Mouse (Mus musculus): ENCODE data around the gene Ovol1. TPM values are rescaled to one million over a fixed set of nuclear protein-coding genes. Genes with fewer than 3 reads are reported as not detected.

Ovol1 gene
- total RNA-seq, 1 experiment from 2014 or later = not detected

Other genes starting within 250 kb of the Ovol1 start
- gene Catsper1, start 224.9 kb downstream of the Ovol1 start, total RNA-seq (2017) = not detected in 3 replicates
- gene Cst6, start 211.1 kb downstream of the Ovol1 start, total RNA-seq (2017) = 1.1 TPM in 1 of 3 replicates, not detected in the others
- gene Eif1ad, start 193.9 kb downstream of the Ovol1 start, total RNA-seq (2017) = 29.9 to 38.8 TPM (median 33.8 TPM) in 3 replicates
- gene Banf1, start 193.5 kb downstream of the Ovol1 start, total RNA-seq (2017) = 9.9 to 29.1 TPM (median 22.3 TPM) in 3 replicates
- gene Sart1, start 171.9 kb downstream of the Ovol1 start, total RNA-seq (2017) = 133 to 142 TPM (median 133 TPM) in 3 replicates
- not detected in 3 replicates for gene Tsga10ip, start 158.1 kb downstream of the Ovol1 start, total RNA-seq (2017)
- gene Drap1, start 135.7 kb downstream of the Ovol1 start, total RNA-seq (2017) = 111 to 135 TPM (median 121 TPM) in 3 replicates
- 10.6 to 20.5 TPM (median 14.0 TPM) in 3 replicates for gene AI837181, start 135.5 kb downstream of the Ovol1 start, total RNA-seq (2017)
- 0.49 to 2.6 TPM (median 2.0 TPM) in 3 replicates for gene Fosl1, start 113.1 kb downstream of the Ovol1 start, total RNA-seq (2017)
- 1.2 to 4.1 TPM (median 3.8 TPM) in 3 replicates for gene Ccdc85b, start 102.8 kb downstream of the Ovol1 start, total RNA-seq (2017)
- 71.3 to 104 TPM (median 95.3 TPM) in 3 replicates for gene Fibp, start 100.0 kb downstream of the Ovol1 start, total RNA-seq (2017)
- 113 to 416 TPM (median 150 TPM) in 3 replicates for gene Ctsw, start 92.1 kb downstream of the Ovol1 start, total RNA-seq (2017)
- 2.0 to 5.9 TPM in 2 of 3 replicates, not detected in the other for gene Efemp2, start 86.7 kb downstream of the Ovol1 start, total RNA-seq (2017)
- 8.7 to 20.2 TPM (median 11.6 TPM) in 3 replicates for gene Mus81, start 72.2 kb downstream of the Ovol1 start, total RNA-seq (2017)
- gene Cfl1, start 70.2 kb downstream of the Ovol1 start, total RNA-seq (2017) = 931 to 1,266 TPM (median 1,127 TPM) in 3 replicates
- gene 1700020D05Rik, start 56.9 kb downstream of the Ovol1 start, total RNA-seq (2017) = 0.29 TPM in 1 of 3 replicates, not detected in the others
- 2.4 to 6.9 TPM (median 4.7 TPM) in 3 replicates for gene Snx32, start 50.1 kb downstream of the Ovol1 start, total RNA-seq (2017)
- gene Ap5b1, start 7.4 kb upstream of the Ovol1 start, total RNA-seq (2017) = 13.2 to 18.0 TPM (median 16.1 TPM) in 3 replicates
- 71.5 to 138 TPM (median 136 TPM) in 3 replicates for gene Rnaseh2c, start 41.2 kb upstream of the Ovol1 start, total RNA-seq (2017)
- 65.5 to 109 TPM (median 99.2 TPM) in 3 replicates for gene Kat5, start 49.6 kb upstream of the Ovol1 start, total RNA-seq (2017)
- gene Rela, start 76.8 kb upstream of the Ovol1 start, total RNA-seq (2017) = 58.6 to 89.7 TPM (median 73.2 TPM) in 3 replicates
- 83.5 to 149 TPM (median 83.8 TPM) in 3 replicates for gene Sipa1, start 103.1 kb upstream of the Ovol1 start, total RNA-seq (2017)
- gene Map3k11, start 128.1 kb upstream of the Ovol1 start, total RNA-seq (2017) = 41.8 to 57.5 TPM (median 46.8 TPM) in 3 replicates
- 13.3 to 41.9 TPM (median 22.3 TPM) in 3 replicates for gene Pcnx3, start 128.3 kb upstream of the Ovol1 start, total RNA-seq (2017)
- 1.3 TPM in 2 of 3 replicates, not detected in the other for gene Kcnk7, start 143.7 kb upstream of the Ovol1 start, total RNA-seq (2017)
- 141 to 192 TPM (median 174 TPM) in 3 replicates for gene Ehbp1l1, start 165.7 kb upstream of the Ovol1 start, total RNA-seq (2017)
- gene Fam89b, start 169.0 kb upstream of the Ovol1 start, total RNA-seq (2017) = 33.1 to 54.4 TPM (median 45.1 TPM) in 3 replicates
- 1.2 to 9.7 TPM (median 2.2 TPM) in 3 replicates for gene Ltbp3, start 180.3 kb upstream of the Ovol1 start, total RNA-seq (2017)
- 37.3 to 55.9 TPM (median 44.9 TPM) in 3 replicates for gene Scyl1, start 210.8 kb upstream of the Ovol1 start, total RNA-seq (2017)

Measured in monocyte, adult 5-6 weeks (primary cell).